Mouse (Mus musculus): ENCODE data around the gene Lman2.

Gene Lman2

DNA sequence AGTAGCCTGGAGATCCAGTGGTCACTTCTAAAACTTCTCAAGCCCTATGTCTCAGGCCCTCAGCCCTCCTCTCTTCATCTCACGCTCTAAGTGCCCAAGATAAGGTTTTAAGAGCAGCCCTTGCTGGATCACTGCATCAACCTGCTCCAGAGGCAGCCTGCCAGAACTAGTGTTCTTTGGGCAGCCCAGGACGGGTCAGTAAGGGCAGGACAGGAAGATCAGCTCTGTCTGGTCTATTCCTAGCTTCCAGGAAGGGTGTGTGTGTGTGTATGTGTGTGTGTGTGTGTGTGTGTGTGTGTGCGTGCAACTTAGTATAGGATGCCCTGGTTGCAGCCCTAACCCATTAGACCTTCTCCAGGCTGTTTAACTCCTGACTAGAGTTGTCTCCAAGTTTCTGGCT is 7.7 kb upstream of the Lman2 start:
- DNase-seq, result no peak

DNA sequence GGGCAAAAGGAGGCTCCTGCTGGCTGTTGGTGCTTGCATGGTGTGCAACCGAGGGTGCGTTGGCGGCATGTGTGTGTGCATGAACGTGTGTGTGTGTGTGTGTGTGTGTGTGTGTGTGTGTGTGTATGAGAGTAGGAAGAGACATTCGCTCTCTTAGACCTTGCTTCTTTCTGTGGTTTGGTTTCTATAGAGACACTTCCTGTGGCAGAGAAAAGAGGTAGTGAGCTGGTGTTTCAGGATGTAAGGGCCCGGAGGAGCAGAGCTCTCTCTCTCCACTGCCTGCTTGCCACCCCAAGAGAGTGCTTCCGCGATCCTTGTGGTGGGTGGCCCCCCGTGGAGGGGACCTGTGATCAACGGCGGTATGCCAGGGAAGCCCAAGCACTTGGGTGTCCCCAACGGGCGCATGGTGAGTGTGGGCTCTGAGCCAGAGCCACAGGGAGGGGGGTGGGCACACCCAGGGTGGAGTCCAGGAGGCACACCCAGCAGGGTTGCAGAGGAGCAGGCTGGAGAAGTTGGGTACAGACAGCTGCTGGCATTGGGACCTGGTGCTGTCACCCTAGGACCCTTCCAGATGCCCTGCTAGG is 7.0 kb upstream of the Lman2 start, which contains the start of gene Rgs14:
Gene Rgs14 (plus strand): TSS at position 202 of the 584 bp plus-strand sequence.
- no peak for DNase-seq

GRCm38 (mm10) chr13:55368401-55368800 is 5.8 kb upstream of the Lman2 start:
- DNase-seq, result no peak

DNA sequence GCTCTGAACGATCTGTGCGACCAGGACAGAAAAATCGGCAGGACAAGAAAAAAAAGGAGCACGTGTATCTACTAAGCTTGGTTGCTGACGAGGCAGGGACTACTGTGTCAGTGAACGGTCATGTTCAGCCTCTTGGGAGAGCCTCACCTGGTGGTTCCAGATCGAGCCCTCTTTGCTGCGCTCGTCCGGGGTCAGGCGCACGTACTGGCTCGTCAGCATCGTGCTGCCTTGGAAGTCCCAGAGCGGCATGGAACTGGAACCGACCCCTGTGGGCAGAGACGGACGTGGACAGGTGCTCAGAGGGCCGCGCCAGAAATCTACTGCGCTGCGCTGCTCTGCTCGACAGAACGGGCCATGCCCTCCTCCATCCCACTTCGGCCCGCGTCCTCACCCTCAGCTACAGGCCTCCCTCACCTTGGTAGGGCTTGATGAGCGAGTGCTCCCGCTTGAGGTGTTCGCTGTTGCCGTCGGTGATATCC is 570 bp downstream of the Lman2 start:
- peak; percentile 14 for DNase-seq

GRCm38 (mm10) chr13:55361145-55361544 is 1.4 kb downstream of the Lman2 start:
- DNase-seq, result no peak

- no peak for DNase-seq
Observed at GRCm38 (mm10) chr13:55346745-55347144, 15.8 kb downstream of the Lman2 start.

GRCm38 (mm10) chr13:55344286-55344685 is 18.3 kb downstream of the Lman2 start:
- no peak for DNase-seq

GRCm38 (mm10) chr13:55342469-55342868 is 20.1 kb downstream of the Lman2 start:
- no peak for DNase-seq

GRCm38 (mm10) chr13:55339259-55339658 is 23.3 kb downstream of the Lman2 start:
- DNase-seq, result no peak

DNA sequence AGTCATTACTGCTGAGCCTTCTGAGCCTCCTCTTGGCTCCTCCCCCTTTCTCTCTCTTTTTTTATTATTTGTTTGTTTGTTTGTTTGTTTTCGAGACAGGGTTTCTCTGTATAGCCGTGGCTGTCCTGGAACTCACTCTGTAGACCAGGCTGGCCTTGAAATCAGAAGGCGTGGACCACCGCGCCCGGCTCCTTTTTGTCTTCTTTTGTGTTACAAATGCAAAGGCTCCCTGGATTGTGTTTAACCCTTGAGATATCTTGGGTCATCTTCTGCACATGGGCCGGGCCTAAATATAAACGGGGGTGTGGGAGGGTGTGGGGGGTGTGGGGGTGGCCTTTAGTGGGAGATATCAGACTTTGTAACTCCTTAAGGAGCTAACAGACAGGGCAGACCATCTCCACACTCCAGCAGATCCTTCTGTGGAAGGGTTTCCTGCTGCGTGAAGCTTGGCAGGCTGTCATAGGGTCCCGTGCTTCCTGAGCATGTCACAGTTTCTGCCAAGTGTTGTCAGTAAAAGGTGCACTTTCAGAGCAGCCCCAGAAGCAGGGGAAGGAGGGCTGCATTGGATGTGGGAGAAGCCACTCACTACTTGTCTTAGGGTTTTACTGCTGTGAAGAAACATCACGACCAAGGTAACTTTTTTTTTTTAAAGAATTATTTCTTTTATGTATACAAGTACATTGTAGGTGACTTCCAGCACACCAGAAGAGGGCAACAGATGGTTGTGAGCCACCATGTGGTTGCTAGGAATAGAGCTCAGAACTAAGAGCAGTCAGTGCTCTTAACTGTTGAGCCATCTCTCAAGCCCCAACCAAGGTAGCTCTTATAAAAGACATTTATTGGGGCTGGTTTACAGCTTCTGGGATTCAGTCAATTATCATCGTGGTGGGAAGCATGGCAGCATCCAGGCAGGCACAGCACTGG is 24.2 kb downstream of the Lman2 start:
- DNase-seq, result no peak

DNA sequence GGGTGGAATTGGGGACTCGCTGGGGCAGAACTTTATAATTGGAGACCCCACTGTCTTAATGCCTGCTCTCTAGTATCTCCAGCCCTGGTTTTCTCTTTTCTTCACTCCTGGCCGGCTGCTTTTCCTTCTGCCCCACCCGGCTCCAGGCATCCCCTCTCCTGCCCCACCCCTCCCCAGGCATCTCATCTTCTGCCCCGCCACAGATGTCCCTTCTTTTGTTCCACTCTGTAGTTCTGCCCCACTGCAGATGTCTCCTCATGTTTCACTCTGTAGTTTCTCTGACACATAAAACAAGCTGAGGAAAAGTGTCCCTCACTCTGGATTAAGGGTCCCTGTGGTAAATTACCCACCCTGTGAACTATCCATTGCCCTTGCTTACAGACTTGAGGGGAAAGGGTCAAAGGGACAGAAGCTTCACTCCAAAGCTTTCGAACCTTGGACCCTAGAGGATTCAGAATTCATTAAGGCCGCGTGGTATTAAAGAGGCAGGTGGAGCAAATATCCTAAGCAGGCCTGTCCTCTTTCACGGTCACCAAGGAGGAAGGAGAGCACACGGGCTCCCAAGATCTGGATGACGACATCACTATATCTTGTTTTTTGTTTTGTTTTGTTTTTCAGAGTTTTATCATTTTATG is 25.1 kb downstream of the Lman2 start:
- no peak for DNase-seq

- no peak for DNase-seq
Observed at GRCm38 (mm10) chr13:55335701-55336100, 26.9 kb downstream of the Lman2 start.

DNA sequence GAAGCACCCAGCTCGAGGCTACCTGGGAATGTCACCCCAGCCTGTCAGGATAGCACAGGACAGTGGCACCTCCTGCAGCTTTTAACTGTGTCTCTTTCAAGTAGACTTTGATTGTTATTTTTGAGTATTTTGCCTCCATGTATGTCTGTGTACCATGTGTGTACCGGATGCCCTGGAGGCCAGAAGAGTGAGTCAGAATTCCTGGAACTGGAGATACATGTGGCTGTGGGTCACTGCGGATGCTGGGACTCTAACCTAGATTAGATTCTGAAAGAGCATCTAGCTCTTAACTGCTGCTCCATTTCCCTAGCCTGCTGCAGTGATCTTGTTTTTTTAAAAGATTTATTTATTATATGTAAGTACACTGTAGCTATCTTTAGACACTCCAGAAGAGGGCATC is 30.3 kb downstream of the Lman2 start:
- no peak for DNase-seq

- no peak for DNase-seq
Observed at GRCm38 (mm10) chr13:55330567-55331400, 31.8 kb downstream of the Lman2 start.

DNA sequence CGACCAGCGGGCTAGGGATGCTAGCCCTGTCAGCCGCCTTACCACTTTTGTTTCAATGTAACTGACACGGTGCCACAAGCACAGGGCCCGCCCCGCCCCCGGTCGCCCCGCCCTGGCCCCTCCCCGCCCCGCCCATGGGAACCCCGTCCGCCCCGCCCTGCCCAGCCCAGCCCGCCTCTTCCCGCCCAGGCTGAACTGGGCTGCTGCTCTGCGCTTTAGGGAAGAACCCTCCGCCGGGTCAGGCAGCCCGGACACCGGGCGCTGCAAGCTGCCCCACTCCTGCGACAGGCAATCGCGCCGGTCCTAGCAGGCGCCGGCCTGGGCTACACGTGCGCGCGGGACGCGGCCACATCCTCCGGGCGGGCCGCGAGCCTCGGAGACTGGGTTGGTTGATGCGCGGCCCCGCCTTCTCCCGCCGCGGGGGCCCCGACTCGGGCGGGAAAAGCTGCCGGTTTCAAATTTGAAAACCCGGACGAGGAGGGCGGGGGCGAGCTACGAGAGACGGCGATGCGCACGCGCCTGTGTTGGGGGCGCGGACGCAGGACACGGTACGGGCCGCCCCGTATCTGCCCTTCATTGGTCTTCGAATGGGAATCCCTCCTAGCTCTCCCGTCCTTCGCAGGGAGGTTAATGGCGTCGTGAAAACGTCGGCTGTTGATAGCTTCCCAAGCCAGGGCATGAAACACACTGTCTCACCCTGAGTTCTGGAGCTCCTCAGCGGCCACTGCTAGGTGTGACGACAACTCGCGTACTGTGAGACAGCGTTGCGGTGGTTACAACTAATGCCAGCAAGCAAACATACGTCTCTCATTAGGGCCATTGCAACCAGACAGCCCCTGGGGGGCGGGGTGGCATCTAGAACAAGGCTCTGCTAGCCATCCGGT is 32.7 kb downstream of the Lman2 start, which contains the start of gene Mxd3:
Gene Mxd3 (minus strand): TSS at position 141 of the 884 bp plus-strand sequence.
- DNase-seq, result peak; percentile 86

GRCm38 (mm10) chr13:55329109-55329682 is 33.4 kb downstream of the Lman2 start:
- DNase-seq, result peak; percentile 62

DNA sequence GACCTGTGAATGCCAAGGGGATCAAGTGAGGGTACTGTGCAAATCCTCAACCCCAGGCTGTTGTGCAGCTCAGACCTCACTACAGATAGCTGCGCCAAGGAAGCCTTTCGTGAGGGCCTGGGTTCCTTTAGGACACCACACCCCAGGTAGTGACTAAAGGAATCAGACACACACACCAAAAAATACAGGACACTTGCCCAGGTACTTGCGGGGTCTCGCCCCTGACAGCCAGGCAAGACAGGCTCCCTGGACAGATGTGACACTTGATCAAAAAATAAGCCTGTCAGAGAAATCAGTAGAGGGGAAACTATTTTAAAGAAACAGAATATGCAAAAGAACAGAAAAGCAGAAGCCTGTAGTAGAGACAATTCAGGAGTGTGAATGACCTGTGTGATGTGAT is 33.9 kb downstream of the Lman2 start:
- DNase-seq, result no peak

GRCm38 (mm10) chr13:55328171-55328570 is 34.4 kb downstream of the Lman2 start:
- no peak for DNase-seq

DNA sequence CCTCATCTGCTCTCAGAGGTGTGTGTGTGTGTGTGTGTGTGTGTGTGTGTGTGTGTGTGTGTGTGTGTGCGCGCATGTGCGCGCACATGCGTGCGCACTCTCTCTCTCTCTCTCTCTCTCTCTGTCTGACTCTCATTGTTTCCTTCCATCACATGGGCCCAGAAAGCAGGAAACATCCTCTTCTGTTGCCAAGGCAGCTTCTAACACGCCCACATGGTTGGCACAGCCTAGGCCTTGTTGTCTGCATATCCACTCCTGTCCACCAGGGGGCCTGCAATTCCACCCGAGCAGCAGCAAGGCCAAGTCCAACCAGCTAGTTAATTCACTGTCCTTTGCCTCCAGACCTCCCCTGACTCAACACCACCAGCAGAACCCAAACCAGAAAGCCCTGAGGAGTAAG is 35.0 kb downstream of the Lman2 start:
- peak; percentile 77 for DNase-seq

DNA sequence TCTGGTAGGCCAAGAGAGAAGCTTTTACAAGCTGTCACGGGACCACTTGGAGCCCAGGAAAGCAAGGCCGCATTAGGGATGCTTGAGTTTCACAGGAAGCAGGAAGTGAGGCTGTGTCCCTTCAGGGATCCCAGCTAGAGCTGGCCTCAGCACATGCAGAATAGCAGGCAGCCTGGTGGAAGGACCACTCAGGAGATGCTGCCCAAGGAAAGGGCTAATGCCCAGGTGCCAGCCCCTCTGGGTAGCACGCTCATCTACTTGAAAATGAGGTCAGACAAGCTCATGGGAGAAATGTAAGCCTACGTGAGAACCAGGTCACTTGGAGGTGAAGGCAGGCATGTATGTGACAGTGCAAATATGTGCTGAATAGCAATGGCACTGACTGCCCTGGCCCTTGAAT is 35.4 kb downstream of the Lman2 start:
- no peak for DNase-seq

GRCm38 (mm10) chr13:55325596-55325995 is 37.0 kb downstream of the Lman2 start:
- DNase-seq, result no peak

Data from right cerebral cortex, postnatal 4 days (tissue).